Mouse (Mus musculus): ENCODE measurements around the gene Gm17364.

- TF ChIP-seq KAT2A (conservative IDR thresholded peaks at IDR 0.05; ENCODE audit: low read depth, low read length): no peak
- TF ChIP-seq POLR2A (IDR thresholded peaks at IDR 0.05; ENCODE audit: control insufficient read depth in 1 of 2, insufficient read depth in 1 of 2, low read depth in 1 of 2, low read length in 2 of 2, poor library complexity in 1 of 2): no peak
These were observed 26.3 kb upstream of the Gm17364 start for GRCm38 (mm10) chr13:41300037-41300436.
